Mouse (Mus musculus): ENCODE results near the gene Clmp. TPM values are rescaled to one million over a fixed set of nuclear protein-coding genes. Genes with fewer than 3 reads are reported as not detected.

Gene Clmp
- total RNA-seq, 2 experiments from 2014 or later: 25.3 to 33.3 TPM

- no peak overlapping the region for H3K27ac ChIP-seq
- H3K4me3 ChIP-seq: no peak overlapping the region
- TF ChIP-seq CTCF (conservative IDR thresholded peaks at IDR 0.05): no peak
- DNase-seq (ENCODE audit: low spot score in 2 of 2): no peak
Observed at GRCm38 (mm10) chr9:40727140-40727823, 41.5 kb downstream of the Clmp start.

GRCm38 (mm10) chr9:40727824-40728495, 42.2 kb downstream of the Clmp start:
- no peak for DNase-seq (ENCODE audit: low spot score in 2 of 2)
- no peak overlapping the region for H3K27ac ChIP-seq
- TF ChIP-seq CTCF (conservative IDR thresholded peaks at IDR 0.05): no peak
- no peak overlapping the region for H3K4me3 ChIP-seq

GRCm38 (mm10) chr9:40730302-40730700, 44.5 kb downstream of the Clmp start:
- DNase-seq (ENCODE audit: low spot score in 2 of 2): no peak
- no peak for TF ChIP-seq CTCF (conservative IDR thresholded peaks at IDR 0.05)
- H3K27ac ChIP-seq: peak overlapping the region; percentile 78
- H3K4me3 ChIP-seq: peak overlapping the region; percentile 42

GRCm38 (mm10) chr9:40730701-40731590, 45.2 kb downstream of the Clmp start:
- peak overlapping the region; percentile 42 for H3K4me3 ChIP-seq
- no peak for TF ChIP-seq CTCF (conservative IDR thresholded peaks at IDR 0.05)
- DNase-seq (ENCODE audit: low spot score in 2 of 2): peak; percentile 26 to 28
- peak overlapping the region; percentile 78 for H3K27ac ChIP-seq

DNA sequence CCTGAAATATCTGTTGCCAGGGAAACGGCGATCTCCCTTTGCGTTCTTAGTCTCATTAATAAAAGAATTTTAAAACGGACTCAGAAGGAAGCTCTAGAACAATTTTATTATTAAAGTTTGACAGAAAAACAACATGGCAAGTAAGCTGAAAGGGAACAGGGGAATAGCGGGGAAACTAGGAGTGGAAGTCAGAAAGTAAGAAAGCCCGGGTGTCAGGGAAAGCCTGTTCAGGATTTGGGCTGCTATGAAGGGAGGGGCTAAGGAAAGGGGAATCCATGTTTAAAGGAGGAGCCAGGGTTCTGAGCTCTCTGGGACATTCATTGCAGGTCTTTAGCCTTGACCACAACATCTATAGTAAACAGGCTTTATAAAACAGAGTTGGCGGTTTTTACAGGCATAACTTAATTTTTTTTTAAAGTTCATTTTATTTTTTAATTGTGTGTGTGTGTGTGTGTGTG, 45.9 kb downstream of the Clmp start:
- H3K4me3 ChIP-seq: peak overlapping the region; percentile 42
- H3K27ac ChIP-seq: peak overlapping the region; percentile 78
- no peak for DNase-seq (ENCODE audit: low spot score in 2 of 2)
- no peak for TF ChIP-seq CTCF (conservative IDR thresholded peaks at IDR 0.05)

DNA sequence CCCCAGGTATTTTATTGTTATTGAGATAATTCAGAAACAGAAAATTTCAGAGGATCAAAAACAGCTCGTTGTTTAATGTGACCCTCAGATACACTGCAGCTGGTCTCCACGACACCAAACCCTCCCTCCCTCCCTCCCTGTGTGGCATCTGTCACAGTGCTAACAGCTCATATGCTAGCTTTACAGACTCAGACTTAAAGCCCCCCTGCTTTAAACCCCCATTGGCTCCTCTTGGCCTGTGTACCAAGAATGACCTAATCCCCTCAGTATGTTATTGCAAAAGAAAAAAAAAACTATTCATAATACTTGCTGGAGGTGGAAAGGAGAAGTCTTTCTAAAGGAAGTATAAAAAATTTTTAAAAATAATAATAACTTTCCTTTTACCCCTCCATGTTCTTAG, 46.5 kb downstream of the Clmp start:
- Histone ChIP-seq H3K4me3 (no peak overlapping the region), H3K27ac (no peak overlapping the region)
- DNase-seq (ENCODE audit: low spot score in 2 of 2): no peak
- TF ChIP-seq CTCF (conservative IDR thresholded peaks at IDR 0.05): no peak

DNA sequence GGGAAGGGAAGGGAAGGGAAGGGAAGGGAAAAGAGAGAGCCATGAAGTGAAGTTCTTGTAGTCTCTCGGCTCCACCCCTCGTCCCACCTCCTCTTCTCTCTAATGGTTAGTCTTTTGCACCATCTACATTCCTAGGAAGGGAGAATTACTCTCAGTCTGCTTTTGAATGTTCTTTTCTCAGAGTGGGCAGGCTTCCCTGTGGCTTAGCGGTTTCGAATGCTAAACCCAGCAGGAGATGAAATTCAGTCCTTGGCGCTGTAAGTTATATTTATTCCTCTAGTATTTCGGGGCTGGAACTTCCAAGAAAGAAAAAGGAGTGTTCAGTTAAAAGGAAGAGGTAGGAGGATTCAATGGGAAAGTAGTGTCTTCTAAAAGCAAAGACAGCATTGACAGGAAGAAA, 51.4 kb downstream of the Clmp start:
- H3K4me3 ChIP-seq: no peak overlapping the region
- DNase-seq (ENCODE audit: low spot score in 2 of 2): no peak
- H3K27ac ChIP-seq: no peak overlapping the region
- TF ChIP-seq CTCF (conservative IDR thresholded peaks at IDR 0.05): no peak

DNA sequence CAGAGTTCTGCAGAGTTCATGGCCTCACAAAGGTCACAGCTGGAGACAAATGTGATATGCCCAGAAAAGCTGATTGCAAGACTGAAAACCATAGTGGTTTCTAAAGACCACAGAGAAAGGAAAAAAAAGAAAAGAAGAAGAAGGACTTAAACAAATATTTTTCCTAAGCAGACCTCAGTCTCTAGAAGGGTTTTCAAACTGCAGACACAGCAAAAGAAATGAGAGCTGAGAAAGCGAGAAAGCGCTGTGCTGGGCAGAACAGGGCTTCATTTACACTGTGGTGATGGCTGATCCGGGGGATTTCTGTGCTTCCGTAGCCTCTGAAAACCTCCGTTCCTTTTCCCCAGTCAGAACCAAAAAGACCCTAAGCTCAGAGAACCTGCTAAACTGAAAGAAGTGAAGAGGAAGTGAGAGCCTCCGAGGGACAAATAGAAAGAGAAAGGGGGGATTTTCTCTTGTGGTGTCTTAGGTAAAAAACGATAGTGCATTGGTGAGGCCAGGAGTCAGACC, 57.8 kb downstream of the Clmp start:
- no peak overlapping the region for H3K4me3 ChIP-seq
- TF ChIP-seq CTCF (conservative IDR thresholded peaks at IDR 0.05): no peak
- peak overlapping the region; percentile 36; the same call in 1 of the 2 replicates for H3K27ac ChIP-seq
- DNase-seq (ENCODE audit: low spot score in 2 of 2): no peak

GRCm38 (mm10) chr9:40744233-40744632, 58.5 kb downstream of the Clmp start:
- TF ChIP-seq CTCF (conservative IDR thresholded peaks at IDR 0.05): no peak
- Histone ChIP-seq H3K4me3 (no peak overlapping the region), H3K27ac (0 out of 2 replicates have a peak overlapping the region, but pooled peaks have one; percentile 36)
- DNase-seq (ENCODE audit: low spot score in 2 of 2): no peak

GRCm38 (mm10) chr9:40746796-40747195, 61.0 kb downstream of the Clmp start:
- no peak overlapping the region for H3K27ac ChIP-seq
- DNase-seq (ENCODE audit: low spot score in 2 of 2): no peak
- no peak overlapping the region for H3K4me3 ChIP-seq
- no peak for TF ChIP-seq CTCF (conservative IDR thresholded peaks at IDR 0.05)

DNA sequence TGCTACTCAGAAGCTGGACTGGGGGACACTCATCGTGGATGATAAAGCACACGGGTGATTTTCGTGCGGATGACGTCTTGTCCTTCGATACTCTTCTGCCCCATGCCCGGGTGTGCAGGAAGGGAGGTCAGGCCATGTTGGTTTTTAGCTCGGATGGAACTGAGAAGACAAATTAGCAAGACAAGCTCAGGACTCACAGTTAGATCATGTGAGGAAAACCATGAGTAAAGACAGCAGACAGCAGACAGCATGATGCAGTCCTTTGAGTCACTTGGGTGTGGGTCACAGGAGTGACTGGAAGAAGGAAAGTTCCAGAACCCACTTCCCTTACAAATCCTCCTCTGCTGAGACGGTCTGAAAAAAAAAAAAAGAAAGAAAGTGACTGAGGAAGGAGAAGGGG, 61.5 kb downstream of the Clmp start:
- TF ChIP-seq CTCF (conservative IDR thresholded peaks at IDR 0.05): no peak
- Histone ChIP-seq H3K4me3 (no peak overlapping the region), H3K27ac (no peak overlapping the region)
- no peak for DNase-seq (ENCODE audit: low spot score in 2 of 2)

- H3K4me3 ChIP-seq: no peak overlapping the region
- H3K27ac ChIP-seq: no peak overlapping the region
- peak; percentile 61 to 67 for DNase-seq (ENCODE audit: low spot score in 2 of 2)
- TF ChIP-seq CTCF (conservative IDR thresholded peaks at IDR 0.05): peak; percentile 93
Observed at GRCm38 (mm10) chr9:40749832-40750620, 64.3 kb downstream of the Clmp start.

Measured in layer of hippocampus, adult 2 months (tissue).